Mouse (Mus musculus) brain, embryonic 14.5 days (tissue): ENCODE results near the gene Spryd4.

Experiments
- CTCF ChIP-seq: fragments of 200-500 bp; IDR thresholded peaks from 2 replicates; pipeline ENCODE4 v1.5.1; 2012; ENCODE audit warnings: inconsistent platforms, mild to moderate bottlenecking, moderate library complexity, borderline replicate concordance; ENCODE audit not compliant: insufficient read depth, insufficient read length; ENCODE audit errors: extremely low read depth
- POLR2A ChIP-seq: fragments of 200-500 bp; IDR thresholded peaks from 2 replicates; pipeline ENCODE4 v1.6.1; 2012; ENCODE audit warnings: mild to moderate bottlenecking, inconsistent platforms, borderline replicate concordance; ENCODE audit not compliant: poor library complexity, insufficient read depth, insufficient read length, severe bottlenecking; ENCODE audit errors: extremely low read depth

GRCm38 (mm10) chr10:128239140-128239539 is 27.5 kb upstream of the Spryd4 start:
- no peak for TF ChIP-seq CTCF
- TF ChIP-seq POLR2A = no peak
